Mouse (Mus musculus): ENCODE measurements at regions not wholly inside any gene's neighbourhood (a gene's known extent, or its start where the extent isn't known, plus 50 kb on each side); places are given as distances from the start of the nearest gene placed in this dataset.

DNA sequence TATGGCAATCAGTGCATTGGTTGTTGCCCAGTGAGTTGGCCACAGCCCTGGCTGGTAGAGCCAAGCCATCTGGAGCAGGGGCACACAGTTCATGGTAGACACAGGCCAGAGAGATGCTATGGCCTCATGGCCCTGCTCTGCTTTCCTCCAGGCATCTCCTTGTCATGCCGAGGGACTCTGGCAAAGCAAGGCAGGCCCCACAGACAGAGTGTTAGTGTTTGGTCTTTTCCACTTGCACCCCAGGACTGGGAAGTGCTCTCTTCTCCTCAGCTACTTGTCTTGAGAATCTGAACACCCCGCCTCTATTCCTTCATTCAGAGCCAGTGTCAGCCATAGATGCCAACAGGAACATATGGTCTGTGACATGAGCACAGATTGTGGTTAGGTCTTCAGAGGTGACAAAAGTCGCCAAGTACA lies 148.1 kb upstream of the Pgrmc2 start:
- Histone ChIP-seq H3K36me3 (ENCODE audit: control insufficient read depth, insufficient read depth, low read length) (no peaks in the 10 kb centered on the region), H3K4me2 (ENCODE audit: low read length) (no peak overlapping the region), H3K9ac (ENCODE audit: low read depth, low read length) (no peak overlapping the region), H3K4me3 (ENCODE audit: low read length) (no peak overlapping the region), H3K27ac (ENCODE audit: low read depth, low read length) (no peak overlapping the region), H3K9me3 (ENCODE audit: control insufficient read depth, low read length) (no peaks in the 10 kb centered on the region), H3K4me1 (ENCODE audit: control insufficient read depth, insufficient read depth, low read depth, low read length) (peaks cover 4% of the 10 kb centered on the region), H3K27me3 (replicated peaks; ENCODE audit: control insufficient read depth, insufficient read depth, low read length) (no peaks in the 10 kb centered on the region)
- ATAC-seq: no peak
- 89% methylated on average over 3 of the region's 3 CpGs for WGBS

DNA sequence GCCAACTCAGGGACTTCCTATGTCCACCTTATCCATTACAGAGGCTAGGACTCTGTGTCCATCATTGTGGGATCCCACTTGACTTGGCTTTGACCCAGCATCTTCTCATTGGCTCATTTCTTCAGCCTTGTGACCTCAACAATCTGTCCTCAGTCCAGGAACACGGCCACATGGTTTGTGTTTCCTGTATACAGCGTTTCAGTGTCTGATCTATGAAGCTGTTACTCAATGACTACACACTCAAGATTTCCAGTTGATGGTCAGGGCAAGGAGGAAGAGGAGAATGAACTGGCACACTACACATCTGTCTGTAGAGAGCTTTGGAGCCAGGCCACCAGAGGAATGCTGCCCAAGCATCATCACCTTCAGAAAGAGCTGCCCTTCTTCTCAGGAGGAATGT lies 146.6 kb upstream of the Pgrmc2 start:
- Histone ChIP-seq H3K36me3 (ENCODE audit: control insufficient read depth, insufficient read depth, low read length) (no peaks in the 10 kb centered on the region), H3K9me3 (ENCODE audit: control insufficient read depth, low read length) (no peaks in the 10 kb centered on the region), H3K4me3 (ENCODE audit: low read length) (no peak overlapping the region), H3K27ac (ENCODE audit: low read depth, low read length) (no peak overlapping the region), H3K9ac (ENCODE audit: low read depth, low read length) (no peak overlapping the region), H3K4me1 (ENCODE audit: control insufficient read depth, insufficient read depth, low read depth, low read length) (peaks cover 4% of the 10 kb centered on the region), H3K4me2 (ENCODE audit: low read length) (no peak overlapping the region), H3K27me3 (replicated peaks; ENCODE audit: control insufficient read depth, insufficient read depth, low read length) (no peaks in the 10 kb centered on the region)
- no peak for ATAC-seq
- 81% methylated on average over 2 of the region's 2 CpGs for WGBS

DNA sequence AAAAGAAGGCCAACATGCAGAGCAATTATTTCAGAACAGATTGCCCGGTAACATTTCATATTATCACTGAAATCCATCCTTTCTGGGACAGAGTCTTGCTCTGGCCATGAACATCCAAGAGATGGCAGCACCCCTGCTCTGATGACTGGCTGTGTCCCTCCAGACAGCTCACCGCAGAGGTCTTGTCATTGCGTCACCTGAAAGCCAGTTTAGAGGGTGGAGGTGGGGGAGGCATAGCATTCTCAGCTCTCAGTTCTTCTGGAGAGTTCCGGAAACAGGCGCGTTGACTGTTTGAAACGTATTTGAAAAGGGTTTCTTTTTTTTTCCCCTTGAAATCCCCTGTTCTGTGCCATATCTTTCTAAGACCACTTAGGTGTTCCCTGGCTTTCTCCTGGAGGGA lies 145.7 kb upstream of the Pgrmc2 start:
- Histone ChIP-seq H3K27ac (ENCODE audit: low read depth, low read length) (peak overlapping the region; percentile 18; the same call in 1 of the 2 replicates), H3K9ac (ENCODE audit: low read depth, low read length) (no peak overlapping the region), H3K9me3 (ENCODE audit: control insufficient read depth, low read length) (no peaks in the 10 kb centered on the region), H3K4me3 (ENCODE audit: low read length) (no peak overlapping the region), H3K27me3 (replicated peaks; ENCODE audit: control insufficient read depth, insufficient read depth, low read length) (no peaks in the 10 kb centered on the region), H3K4me2 (ENCODE audit: low read length) (peak overlapping the region; percentile 23), H3K36me3 (ENCODE audit: control insufficient read depth, insufficient read depth, low read length) (no peaks in the 10 kb centered on the region), H3K4me1 (ENCODE audit: control insufficient read depth, insufficient read depth, low read depth, low read length) (peaks cover 4% of the 10 kb centered on the region)
- WGBS: 23% methylated on average over 7 of the region's 7 CpGs
- peak; percentile 95 for ATAC-seq

DNA sequence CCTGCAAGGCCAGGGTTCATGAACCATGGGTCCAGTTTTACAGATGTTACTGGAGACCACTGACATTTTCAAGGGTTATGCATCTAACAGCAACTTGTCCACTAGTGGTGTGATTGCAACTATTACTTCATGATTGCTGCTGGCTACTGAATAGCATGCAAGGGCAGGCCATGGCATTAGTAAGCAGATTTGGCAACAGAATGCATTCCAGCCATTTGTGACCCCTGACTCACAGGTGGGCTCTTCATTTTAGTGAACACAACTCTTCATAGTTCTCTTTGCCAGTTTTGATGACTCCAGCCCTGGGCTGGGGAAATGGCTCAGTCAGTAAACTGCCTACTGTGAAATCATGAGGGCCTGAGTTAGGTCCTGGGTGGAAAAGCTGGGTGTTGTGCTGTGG lies 137.9 kb upstream of the Pgrmc2 start:
- Histone ChIP-seq H3K9me3 (ENCODE audit: control insufficient read depth, low read length) (no peaks in the 10 kb centered on the region; the same call in 1 of the 2 replicates), H3K4me2 (ENCODE audit: low read length) (no peak overlapping the region), H3K4me1 (ENCODE audit: control insufficient read depth, insufficient read depth, low read depth, low read length) (no peaks in the 10 kb centered on the region), H3K9ac (ENCODE audit: low read depth, low read length) (no peak overlapping the region), H3K27ac (ENCODE audit: low read depth, low read length) (no peak overlapping the region), H3K36me3 (ENCODE audit: control insufficient read depth, insufficient read depth, low read length) (no peaks in the 10 kb centered on the region), H3K4me3 (ENCODE audit: low read length) (no peak overlapping the region), H3K27me3 (replicated peaks; ENCODE audit: control insufficient read depth, insufficient read depth, low read length) (no peaks in the 10 kb centered on the region)
- ATAC-seq: no peak

DNA sequence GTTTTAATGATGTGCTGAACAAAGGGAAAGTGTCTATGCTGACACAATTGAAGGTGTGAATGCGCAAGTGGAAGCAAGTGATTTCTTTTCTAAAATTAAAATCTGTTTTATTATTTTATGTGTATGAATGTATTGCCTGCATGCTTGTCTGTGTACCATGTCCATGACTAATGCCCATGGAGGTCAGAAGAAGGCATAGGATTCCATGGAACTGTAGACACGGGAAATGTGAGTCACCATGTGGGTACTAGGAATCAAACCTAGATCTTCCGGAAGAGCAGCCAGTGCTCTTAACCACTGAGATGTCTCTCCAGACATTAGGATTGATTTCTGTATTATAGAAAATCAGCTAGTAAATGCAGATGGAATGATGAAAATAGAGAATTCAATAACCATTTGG lies 134.9 kb upstream of the Pgrmc2 start:
- Histone ChIP-seq H3K9ac (ENCODE audit: low read depth, low read length) (no peak overlapping the region), H3K36me3 (ENCODE audit: control insufficient read depth, insufficient read depth, low read length) (no peaks in the 10 kb centered on the region), H3K9me3 (ENCODE audit: control insufficient read depth, low read length) (no peaks in the 10 kb centered on the region; the same call in 1 of the 2 replicates), H3K4me3 (ENCODE audit: low read length) (no peak overlapping the region), H3K27me3 (replicated peaks; ENCODE audit: control insufficient read depth, insufficient read depth, low read length) (no peaks in the 10 kb centered on the region), H3K4me2 (ENCODE audit: low read length) (no peak overlapping the region), H3K27ac (ENCODE audit: low read depth, low read length) (no peak overlapping the region), H3K4me1 (ENCODE audit: control insufficient read depth, insufficient read depth, low read depth, low read length) (no peaks in the 10 kb centered on the region)
- 97% methylated on average over 3 of the region's 3 CpGs for WGBS
- ATAC-seq: no peak

DNA sequence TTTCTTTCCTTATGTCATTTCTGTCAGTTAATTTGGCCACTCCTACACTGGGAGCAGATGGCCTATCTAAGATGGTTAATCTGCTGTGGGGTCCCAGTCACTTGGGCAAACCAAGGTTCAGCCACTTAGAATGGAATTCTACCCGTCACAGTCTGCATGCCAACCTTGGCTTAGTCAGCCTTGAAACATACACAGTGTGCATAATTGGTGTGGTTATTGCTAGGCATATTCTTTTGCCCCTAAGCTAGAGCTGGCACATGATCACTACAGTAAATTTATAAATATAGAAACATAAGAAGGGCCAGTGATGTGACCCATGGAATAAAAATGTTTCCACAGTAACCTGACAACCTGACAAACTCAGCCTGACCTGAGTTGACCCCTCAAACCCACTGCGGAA lies 130.7 kb upstream of the Pgrmc2 start:
- H3K27ac ChIP-seq (ENCODE audit: low read depth, low read length): no peak overlapping the region
- H3K36me3 ChIP-seq (ENCODE audit: control insufficient read depth, insufficient read depth, low read length): no peaks in the 10 kb centered on the region
- 91% methylated on average over 2 of the region's 2 CpGs for WGBS
- no peak overlapping the region for H3K9ac ChIP-seq (ENCODE audit: low read depth, low read length)
- no peaks in the 10 kb centered on the region; the same call in 1 of the 2 replicates for H3K9me3 ChIP-seq (ENCODE audit: control insufficient read depth, low read length)
- H3K27me3 ChIP-seq (replicated peaks; ENCODE audit: control insufficient read depth, insufficient read depth, low read length): no peaks in the 10 kb centered on the region
- no peaks in the 10 kb centered on the region for H3K4me1 ChIP-seq (ENCODE audit: control insufficient read depth, insufficient read depth, low read depth, low read length)
- no peak overlapping the region for H3K4me2 ChIP-seq (ENCODE audit: low read length)
- no peak overlapping the region for H3K4me3 ChIP-seq (ENCODE audit: low read length)
- ATAC-seq: no peak

DNA sequence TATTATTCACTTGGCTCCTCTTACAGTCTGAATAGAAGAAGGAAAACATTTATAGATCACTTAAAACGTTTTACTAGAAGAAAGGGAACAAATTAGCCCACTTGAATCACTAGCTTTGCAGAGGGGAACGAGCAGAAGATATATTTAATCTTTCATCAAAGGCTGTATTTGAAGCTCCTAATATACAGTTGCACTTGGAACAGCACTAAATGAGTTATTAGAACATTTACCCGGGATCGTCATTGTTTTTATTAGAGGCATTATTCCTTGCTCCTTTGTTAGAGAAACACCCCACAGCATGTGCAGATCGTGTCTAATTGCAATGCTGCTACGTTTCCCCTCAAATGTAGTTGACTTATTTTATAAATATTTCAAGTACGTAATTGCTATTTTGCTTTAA lies 127.5 kb upstream of the Pgrmc2 start:
- H3K27ac ChIP-seq (ENCODE audit: low read depth, low read length): no peak overlapping the region
- H3K36me3 ChIP-seq (ENCODE audit: control insufficient read depth, insufficient read depth, low read length): no peaks in the 10 kb centered on the region
- 62% methylated on average over 7 of the region's 7 CpGs for WGBS
- no peaks in the 10 kb centered on the region for H3K4me1 ChIP-seq (ENCODE audit: control insufficient read depth, insufficient read depth, low read depth, low read length)
- H3K9ac ChIP-seq (ENCODE audit: low read depth, low read length): no peak overlapping the region
- no peaks in the 10 kb centered on the region for H3K27me3 ChIP-seq (replicated peaks; ENCODE audit: control insufficient read depth, insufficient read depth, low read length)
- no peak overlapping the region for H3K4me3 ChIP-seq (ENCODE audit: low read length)
- no peak for ATAC-seq
- no peak overlapping the region for H3K4me2 ChIP-seq (ENCODE audit: low read length)
- no peaks in the 10 kb centered on the region for H3K9me3 ChIP-seq (ENCODE audit: control insufficient read depth, low read length)

DNA sequence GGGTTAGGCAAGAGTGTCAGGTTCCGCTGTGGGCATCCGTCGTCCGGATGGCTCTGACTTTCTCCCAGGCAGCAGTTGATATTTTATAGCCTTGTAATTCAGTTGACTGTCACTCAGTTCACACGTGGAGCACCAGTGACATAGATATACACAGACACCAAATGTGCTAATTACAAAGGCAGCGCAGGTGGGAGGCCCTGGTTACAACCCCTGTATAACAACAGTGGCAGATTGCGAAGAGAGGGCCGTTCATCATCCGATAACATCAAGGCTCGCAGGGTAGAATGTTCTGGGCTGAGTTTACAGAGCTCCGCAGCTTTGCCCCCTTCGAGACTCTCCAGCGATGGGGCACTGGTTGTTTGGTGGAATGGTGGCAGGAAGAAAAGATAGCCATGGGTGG lies 120.0 kb upstream of the Pgrmc2 start:
- peak; percentile 11; the same call in 1 of the 2 replicates for ATAC-seq
- H3K36me3 ChIP-seq (ENCODE audit: control insufficient read depth, insufficient read depth, low read length): no peaks in the 10 kb centered on the region
- WGBS: 77% methylated on average over 13 of the region's 13 CpGs
- H3K4me2 ChIP-seq (ENCODE audit: low read length): no peak overlapping the region
- no peak overlapping the region for H3K9ac ChIP-seq (ENCODE audit: low read depth, low read length)
- H3K4me1 ChIP-seq (ENCODE audit: control insufficient read depth, insufficient read depth, low read depth, low read length): no peaks in the 10 kb centered on the region
- no peak overlapping the region for H3K4me3 ChIP-seq (ENCODE audit: low read length)
- H3K27me3 ChIP-seq (replicated peaks; ENCODE audit: control insufficient read depth, insufficient read depth, low read length): no peaks in the 10 kb centered on the region; the same call in 1 of the 2 replicates
- no peaks in the 10 kb centered on the region for H3K9me3 ChIP-seq (ENCODE audit: control insufficient read depth, low read length)
- no peak overlapping the region for H3K27ac ChIP-seq (ENCODE audit: low read depth, low read length)

DNA sequence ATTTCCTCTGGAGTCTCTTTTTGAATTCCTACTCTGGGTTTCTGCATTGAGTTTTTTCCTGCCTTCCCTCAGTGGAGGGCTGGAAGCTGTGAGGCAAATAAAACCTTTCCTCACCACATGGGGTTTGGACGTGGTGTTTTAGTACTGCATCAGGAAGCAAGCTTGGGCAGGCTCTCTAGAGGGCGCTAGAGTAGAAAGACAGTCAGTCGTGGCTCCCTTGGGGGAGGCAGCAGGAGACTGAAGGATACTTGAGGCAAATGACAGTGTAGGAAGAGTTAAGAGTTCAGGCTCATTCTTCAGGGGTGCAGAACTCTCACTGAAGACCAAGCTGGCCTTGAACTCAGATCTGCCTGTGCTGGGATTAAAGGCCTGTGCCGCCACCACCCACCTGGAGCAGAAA lies 118.9 kb upstream of the Pgrmc2 start:
- Histone ChIP-seq H3K27me3 (replicated peaks; ENCODE audit: control insufficient read depth, insufficient read depth, low read length) (no peaks in the 10 kb centered on the region; the same call in 1 of the 2 replicates), H3K9ac (ENCODE audit: low read depth, low read length) (no peak overlapping the region), H3K4me1 (ENCODE audit: control insufficient read depth, insufficient read depth, low read depth, low read length) (no peaks in the 10 kb centered on the region), H3K36me3 (ENCODE audit: control insufficient read depth, insufficient read depth, low read length) (no peaks in the 10 kb centered on the region), H3K4me3 (ENCODE audit: low read length) (no peak overlapping the region), H3K27ac (ENCODE audit: low read depth, low read length) (no peak overlapping the region), H3K9me3 (ENCODE audit: control insufficient read depth, low read length) (no peaks in the 10 kb centered on the region), H3K4me2 (ENCODE audit: low read length) (no peak overlapping the region)
- ATAC-seq: no peak
- WGBS: 38% methylated on average over 4 of the region's 4 CpGs

DNA sequence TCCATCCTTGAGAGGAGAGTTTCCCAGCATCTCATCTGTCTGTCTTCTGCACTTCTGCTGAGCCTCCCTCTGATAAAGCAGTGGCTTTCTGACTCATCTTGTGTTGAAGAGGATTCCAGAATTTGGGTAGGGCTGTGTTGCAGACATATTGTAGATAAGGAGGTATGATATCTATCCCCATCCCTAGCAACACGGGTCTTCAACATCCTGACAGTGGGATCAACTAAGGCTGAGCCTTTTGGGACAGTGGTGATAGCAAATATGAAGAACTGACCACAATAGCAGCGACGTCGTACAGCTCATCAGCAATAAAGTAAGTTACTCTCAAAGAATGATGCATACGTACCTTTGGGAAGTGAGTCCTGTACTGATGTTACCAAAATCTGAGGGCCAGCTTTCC lies 117.2 kb upstream of the Pgrmc2 start:
- Histone ChIP-seq H3K4me3 (ENCODE audit: low read length) (no peak overlapping the region), H3K9ac (ENCODE audit: low read depth, low read length) (no peak overlapping the region), H3K9me3 (ENCODE audit: control insufficient read depth, low read length) (no peaks in the 10 kb centered on the region), H3K36me3 (ENCODE audit: control insufficient read depth, insufficient read depth, low read length) (no peaks in the 10 kb centered on the region), H3K27ac (ENCODE audit: low read depth, low read length) (no peak overlapping the region), H3K4me2 (ENCODE audit: low read length) (no peak overlapping the region), H3K4me1 (ENCODE audit: control insufficient read depth, insufficient read depth, low read depth, low read length) (peaks cover 6% of the 10 kb centered on the region; the same call in 1 of the 2 replicates), H3K27me3 (replicated peaks; ENCODE audit: control insufficient read depth, insufficient read depth, low read length) (no peaks in the 10 kb centered on the region; the same call in 1 of the 2 replicates)
- ATAC-seq: no peak
- WGBS: 89% methylated on average over 5 of the region's 5 CpGs
